Mouse (Mus musculus) CH12F3 (cell line): ENCODE results near the gene Zbtb16.

ENCODE experiments used
- in situ Hi-C: fragments of 300-500 bp; cut with MboI; formaldehyde crosslinking; loops from 2 replicates; pipeline ENCODE4 v1.14.3; 2020; ENCODE audit warnings: low sequenced_read_pairs

Gene Zbtb16

GRCm38 (mm10) chr9:48733083-48733482, 102.9 kb downstream of the Zbtb16 start:
- in situ Hi-C loops = no loop called here

DNA sequence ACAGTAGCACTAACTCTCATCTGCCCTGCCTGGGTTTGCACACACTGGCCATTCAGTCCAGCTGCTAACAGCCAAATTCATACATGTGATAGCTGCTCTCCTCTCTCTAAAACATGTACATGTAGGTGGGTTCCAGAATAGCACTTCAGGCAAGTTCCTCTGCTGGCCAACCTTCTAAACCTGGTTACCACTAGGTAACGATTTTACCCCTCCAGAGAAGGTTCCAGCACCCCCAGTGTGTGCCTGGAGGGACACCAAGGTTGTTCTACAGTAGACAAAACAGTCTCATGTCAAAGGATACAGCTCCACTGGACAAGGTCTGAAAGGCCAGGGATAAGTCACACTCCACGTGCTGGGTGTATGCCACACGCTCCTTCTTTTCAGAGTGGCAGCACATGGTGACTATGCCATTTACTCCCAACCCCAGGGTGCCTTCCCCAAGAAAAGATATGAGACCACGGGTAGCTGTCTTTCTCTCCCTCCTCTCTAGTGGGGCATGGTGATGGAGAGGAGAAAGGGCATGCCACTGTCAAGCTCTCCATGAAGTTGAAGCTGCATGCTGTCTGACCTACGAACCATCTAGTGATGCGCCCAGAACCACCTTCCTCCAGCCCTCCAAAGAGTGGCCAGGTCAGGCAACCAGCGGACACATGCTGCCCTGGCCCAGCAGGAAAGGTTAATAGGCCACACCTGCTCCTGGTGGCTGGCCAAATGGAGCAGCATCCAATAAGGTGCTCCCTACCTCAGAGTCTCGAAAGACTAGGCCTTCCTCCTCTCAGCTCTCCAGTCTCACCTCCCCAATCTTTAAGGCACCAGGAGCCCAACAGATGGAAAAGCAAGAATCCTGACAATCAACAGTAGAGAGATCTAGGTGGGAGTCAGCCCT, 104.1 kb downstream of the Zbtb16 start:
- in situ Hi-C loops = no loop called here

- in situ Hi-C loops = no loop called here
Measured at GRCm38 (mm10) chr9:48730446-48730979, 105.5 kb downstream of the Zbtb16 start.

GRCm38 (mm10) chr9:48729471-48729870, 106.6 kb downstream of the Zbtb16 start:
- in situ Hi-C loops = no loop called here

- in situ Hi-C loops = no loop called here
Measured at GRCm38 (mm10) chr9:48728731-48729123, 107.3 kb downstream of the Zbtb16 start.

DNA sequence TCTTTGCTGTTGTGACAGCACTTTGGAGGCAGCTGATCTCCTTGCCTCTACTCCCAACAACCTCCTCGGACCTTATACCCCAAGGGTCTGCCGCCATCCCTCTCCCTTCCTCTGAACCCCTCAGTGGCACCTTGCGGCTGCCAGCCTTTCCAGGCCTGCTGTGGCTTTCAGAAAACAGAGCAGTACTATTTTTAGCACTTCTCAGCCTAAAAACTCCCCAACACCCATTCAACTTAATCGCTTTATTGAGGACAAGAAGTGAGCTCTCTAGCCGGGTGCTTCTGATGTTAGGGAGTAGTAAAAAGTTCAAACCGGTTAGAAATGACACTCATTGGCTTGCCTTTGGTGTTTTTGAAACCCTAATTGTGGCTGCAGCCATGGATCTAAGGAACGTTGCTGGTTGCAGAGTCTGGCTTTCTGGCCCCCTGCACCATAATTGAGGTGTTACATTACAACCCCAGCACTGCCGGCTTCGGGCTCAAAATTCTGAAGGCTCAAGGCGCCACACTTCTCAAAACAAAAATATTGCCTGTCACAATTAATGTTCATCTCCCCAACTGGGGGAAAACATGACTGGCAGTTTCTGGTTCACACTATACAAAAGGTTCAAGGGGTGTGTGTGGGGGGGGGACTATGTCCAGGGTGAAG, 107.8 kb downstream of the Zbtb16 start:
- in situ Hi-C loops = no loop called here

GRCm38 (mm10) chr9:48726341-48726740, 109.7 kb downstream of the Zbtb16 start:
- in situ Hi-C loops = no loop called here

DNA sequence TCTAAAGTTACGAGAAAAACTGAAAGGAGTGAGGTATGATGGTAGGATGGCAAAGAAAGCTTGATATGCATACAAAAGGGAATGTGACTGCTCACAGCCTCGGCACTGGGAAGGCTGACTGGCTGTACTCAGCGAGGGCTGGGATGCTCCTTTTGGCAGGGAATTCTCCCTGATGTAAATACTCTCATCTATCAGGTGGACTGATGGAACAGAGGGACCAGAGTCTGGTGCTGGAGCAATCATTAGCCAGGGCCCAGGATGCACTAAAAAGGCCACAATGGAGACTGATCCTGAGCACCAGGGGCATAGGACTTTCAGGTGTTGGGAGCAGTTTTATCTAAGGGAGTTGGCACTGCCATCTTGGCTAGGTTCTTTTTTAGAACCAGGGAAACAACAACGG, 110.1 kb downstream of the Zbtb16 start:
- in situ Hi-C loops = no loop called here

- in situ Hi-C loops = no loop called here
Measured at GRCm38 (mm10) chr9:48725161-48725560, 110.9 kb downstream of the Zbtb16 start.

DNA sequence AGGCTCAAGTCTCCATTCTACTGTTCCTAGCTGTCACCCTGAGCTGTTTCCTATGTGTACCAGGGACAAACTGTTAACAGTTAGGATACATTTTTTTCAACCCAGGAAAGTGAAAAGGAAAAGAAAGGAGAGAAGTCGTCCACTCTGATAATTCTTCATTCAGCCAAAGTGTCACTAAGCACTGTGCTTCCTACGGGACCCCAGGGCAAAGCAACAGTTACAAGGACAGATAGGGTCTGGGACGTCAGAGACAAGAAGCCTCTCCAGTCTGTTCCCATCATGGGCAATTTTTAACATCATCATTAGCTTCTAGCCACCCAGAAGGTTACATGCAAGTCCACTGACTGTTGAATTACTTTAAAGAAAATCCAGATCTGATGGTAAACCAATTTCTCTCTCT, 111.3 kb downstream of the Zbtb16 start:
- in situ Hi-C loops = no loop called here

DNA sequence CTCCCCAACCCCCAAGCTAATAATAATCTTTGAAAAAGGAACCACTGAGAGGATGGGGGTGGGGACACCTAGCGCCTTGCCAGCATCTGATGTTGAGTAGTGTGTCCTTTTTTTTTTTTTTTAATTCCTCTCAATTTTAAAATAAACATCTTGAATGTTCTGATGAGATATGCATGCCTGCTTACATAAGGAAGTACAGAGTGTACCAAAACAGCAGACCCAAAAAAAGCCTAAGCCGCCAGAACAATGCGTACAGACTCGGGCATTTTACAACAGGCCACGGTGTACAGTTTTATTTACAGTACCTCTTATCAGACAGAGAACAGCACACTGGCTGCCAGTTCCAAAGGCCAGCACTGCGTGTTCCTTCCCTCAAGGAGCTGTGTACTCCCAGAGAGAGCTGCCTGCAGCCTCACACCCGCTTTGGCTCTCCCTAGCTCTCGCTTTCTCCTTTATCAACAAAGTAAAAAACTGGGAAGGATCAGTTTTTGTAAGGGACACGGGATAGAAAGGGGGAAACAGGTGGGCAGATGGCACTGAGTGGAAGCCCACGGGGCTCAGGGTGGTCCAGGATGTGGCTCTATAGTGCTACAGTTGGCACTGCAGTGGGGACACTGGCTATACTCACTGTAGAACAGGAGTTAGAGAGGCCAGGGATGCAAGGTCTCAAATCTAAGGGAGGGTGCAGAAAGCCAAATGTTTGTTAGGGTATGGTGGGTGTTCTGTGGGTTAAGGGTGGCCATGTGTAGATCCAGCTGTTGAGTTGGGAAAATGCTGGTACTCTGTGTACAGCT, 112.3 kb downstream of the Zbtb16 start:
- in situ Hi-C loops = no loop called here

DNA sequence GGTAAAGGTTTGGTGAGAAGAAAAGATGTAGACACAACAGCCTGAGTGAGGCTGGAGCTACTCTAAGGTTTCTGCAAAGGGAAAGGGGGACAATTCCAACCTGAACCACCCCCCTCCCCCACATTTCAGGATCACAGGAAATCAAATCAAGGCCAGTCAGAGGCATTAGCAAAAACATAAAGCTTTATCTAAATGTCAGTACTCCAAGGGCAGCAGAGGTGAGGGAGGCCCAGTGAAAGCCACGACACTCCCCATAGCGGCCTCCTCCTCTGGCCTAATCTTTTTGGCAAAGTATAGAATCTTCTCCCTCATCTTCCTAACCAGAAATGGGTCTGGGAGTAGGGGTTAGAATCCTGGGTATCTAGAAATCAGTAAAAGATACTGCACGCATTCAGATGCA, 113.0 kb downstream of the Zbtb16 start:
- in situ Hi-C loops = no loop called here

DNA sequence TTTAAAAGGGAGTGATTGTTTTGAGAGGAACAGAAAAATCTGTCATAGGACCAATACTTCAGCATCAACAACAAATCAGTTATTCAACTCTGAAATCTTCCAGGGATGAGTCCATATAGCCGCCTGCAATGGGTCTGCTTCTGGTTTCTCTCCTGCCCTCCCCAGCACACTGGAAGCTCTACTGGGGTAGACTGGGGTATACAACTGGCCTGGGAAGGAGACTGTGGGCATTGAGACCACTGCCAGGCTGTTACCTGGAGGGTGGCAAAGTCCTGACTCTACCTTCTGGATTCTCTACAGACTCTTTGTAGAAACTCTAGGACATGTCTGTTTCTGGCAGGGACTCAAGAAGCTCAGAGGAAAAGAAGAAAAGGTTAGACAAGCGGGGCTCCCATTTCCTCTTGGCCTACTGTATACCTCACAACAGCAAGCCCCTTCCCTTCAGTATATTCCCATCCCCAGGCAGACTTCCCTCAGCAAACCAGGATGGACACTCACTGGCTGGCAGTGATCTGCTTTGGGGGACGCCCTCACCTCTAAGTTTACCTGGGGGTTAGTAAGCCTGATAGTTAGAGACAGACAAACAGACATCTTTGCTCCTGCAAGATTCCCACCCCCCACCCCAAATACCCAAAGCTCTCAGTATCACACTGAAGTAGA, 113.6 kb downstream of the Zbtb16 start:
- in situ Hi-C loops = no loop called here

DNA sequence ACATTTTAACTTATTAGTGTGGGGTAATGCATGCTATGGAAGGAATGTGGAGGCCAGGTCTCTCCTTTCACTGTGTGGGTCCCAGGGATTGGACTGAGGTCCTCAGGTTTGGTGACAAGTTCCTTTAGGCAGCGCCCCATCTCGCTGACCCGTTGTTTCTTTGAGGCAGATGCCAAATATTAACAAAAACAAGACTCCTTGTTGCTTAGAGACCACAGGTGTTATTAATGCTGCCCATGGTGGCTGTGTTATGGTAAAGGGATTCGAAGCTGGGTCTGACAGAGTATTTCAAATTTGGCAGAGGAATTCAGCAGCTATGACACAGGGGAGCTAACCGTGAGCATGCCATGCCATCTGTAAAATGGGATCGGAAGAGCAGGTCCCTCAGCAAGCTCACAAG, 114.4 kb downstream of the Zbtb16 start:
- in situ Hi-C loops = no loop called here

DNA sequence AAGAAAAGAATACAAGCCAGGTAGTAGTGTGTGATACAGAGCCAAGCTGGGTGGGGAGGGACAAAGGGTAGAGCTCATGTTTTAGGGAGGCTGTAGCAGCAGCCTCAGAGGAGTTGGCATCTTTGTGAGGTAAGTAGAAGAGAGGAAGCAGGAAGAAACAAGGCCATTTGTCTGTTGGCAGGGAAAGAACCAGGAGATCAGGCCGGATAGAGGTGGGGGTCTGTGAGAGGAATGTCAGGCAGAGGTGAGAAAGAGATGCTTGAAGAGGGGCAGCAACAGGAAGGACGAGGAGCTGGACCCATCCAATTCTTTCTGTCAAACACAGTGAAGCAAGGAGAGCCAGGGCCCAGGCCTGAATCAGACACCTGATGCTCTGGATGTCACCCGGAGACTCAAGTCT, 114.8 kb downstream of the Zbtb16 start:
- in situ Hi-C loops = no loop called here

GRCm38 (mm10) chr9:48720251-48720963, 115.6 kb downstream of the Zbtb16 start:
- in situ Hi-C loops = no loop called here

DNA sequence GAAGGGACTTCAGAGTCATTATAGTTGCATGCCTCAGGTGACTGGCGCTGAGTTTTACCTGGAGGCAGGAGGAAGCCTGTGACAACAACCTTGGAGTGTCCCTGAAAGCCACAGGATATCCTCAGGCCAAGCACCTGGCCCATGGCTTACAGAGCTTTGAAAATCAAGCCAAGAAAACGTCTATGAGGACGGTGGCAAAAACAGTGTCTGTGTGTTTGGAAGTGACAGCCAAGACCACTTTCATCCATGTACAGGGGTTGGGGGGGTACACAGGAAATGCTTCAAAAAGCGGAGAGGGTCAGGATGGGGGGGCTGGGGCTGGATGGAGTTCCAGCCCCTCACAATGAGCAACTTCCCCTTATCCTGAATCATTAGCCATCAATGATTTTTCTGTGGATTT, 116.4 kb downstream of the Zbtb16 start:
- in situ Hi-C loops = no loop called here

GRCm38 (mm10) chr9:48716549-48716948, 119.5 kb downstream of the Zbtb16 start:
- in situ Hi-C loops = no loop called here

DNA sequence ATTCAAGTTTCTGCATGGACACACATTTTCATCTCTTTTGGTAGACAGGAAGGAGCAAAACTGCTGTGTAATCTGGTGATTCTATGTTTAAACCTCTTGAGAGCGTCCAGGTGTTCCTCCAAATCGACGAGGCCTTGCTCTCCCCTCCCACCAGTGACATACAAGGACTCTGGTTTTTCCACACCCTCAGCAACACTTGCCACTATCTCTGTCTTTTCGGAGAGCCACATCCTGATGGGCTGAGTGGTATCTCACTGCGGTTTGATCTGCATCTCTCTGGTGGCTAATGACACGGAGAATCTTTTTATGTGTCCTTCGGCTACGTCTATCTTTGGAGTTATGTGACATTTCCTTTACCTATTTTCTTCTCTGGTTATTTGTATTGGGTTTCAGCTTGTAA, 121.0 kb downstream of the Zbtb16 start:
- in situ Hi-C loops = no loop called here

DNA sequence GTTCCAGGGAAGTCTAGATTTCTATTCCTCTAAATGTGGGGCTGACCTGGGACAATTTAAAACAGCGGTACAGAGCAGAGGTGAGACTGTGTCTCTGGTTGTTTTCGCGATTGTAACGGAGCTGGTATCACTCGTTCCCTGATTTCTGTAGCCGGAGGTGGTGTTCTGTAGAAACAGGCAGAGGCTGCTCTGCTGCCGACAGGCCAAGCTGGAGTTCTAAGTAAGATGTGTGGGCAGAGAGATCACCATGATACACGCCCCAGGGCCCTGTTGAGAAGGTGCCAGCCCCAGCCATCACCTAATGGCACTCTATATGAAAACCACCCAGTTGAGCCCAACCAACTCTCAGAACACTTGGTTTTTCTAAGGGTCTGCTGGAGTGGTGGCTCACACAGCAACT, 122.2 kb downstream of the Zbtb16 start:
- in situ Hi-C loops = no loop called here
